Mouse (Mus musculus) heart, postnatal 0 days (tissue): Measurements from ENCODE around the gene Lrig2. TPM values are rescaled to one million over a fixed set of nuclear protein-coding genes. Genes with fewer than 3 reads are reported as not detected.

ENCODE experiments used
- ATAC-seq: fragments of 200-750 bp; cut with Nextera tagmentation; 2 replicates; pipeline ENCODE4 v1.8.0; 2017; ENCODE audit warnings: low read depth, moderate number of reproducible peaks, moderate library complexity; ENCODE audit not compliant: insufficient read depth
- DNase-seq: peaks from one replicate; pipeline ENCODE4 v3.0.0-alpha.2; 2016; ENCODE audit warnings: low spot score
- H3K27ac ChIP-seq: fragments of 300-500 bp; sonication (generic); 2 replicates; pipeline ENCODE4 v1.5.1; 2014; ENCODE audit warnings: low read depth, mild to moderate bottlenecking
- H3K27me3 ChIP-seq: fragments of 300-500 bp; sonication (generic); 2 replicates; pipeline ENCODE4 v1.6.1; 2014; ENCODE audit warnings: low read length, mixed read lengths; ENCODE audit not compliant: control insufficient read depth, insufficient read depth
- H3K36me3 ChIP-seq: fragments of 300-500 bp; sonication (generic); replicated peaks from 2 replicates; pipeline ENCODE4 v1.6.1; 2014; ENCODE audit warnings: low read length, mixed read lengths; ENCODE audit not compliant: control insufficient read depth, insufficient read depth
- H3K4me1 ChIP-seq: fragments of 300-500 bp; sonication (generic); 2 replicates; pipeline ENCODE4 v1.6.1; 2014; ENCODE audit warnings: antibody characterized with exemption; ENCODE audit not compliant: control insufficient read depth, insufficient read depth
- H3K4me2 ChIP-seq: fragments of 300-500 bp; sonication (generic); 2 replicates; pipeline ENCODE4 v1.6.1; 2014; ENCODE audit warnings: low read depth, mild to moderate bottlenecking, low read length, moderate library complexity
- H3K4me3 ChIP-seq: fragments of 300-500 bp; sonication (generic); 2 replicates; pipeline ENCODE4 v1.5.1; 2014; ENCODE audit warnings: low read depth, low read length
- H3K9ac ChIP-seq: fragments of 300-500 bp; sonication (generic); replicated peaks from 2 replicates; pipeline ENCODE4 v1.6.1; 2014; ENCODE audit warnings: low read depth, low read length, mixed read lengths
- H3K9me3 ChIP-seq: fragments of 300-500 bp; sonication (generic); replicated peaks from 2 replicates; pipeline ENCODE4 v1.6.1; 2016; ENCODE audit warnings: low read length; ENCODE audit not compliant: control insufficient read depth
- CTCF ChIP-seq: IDR thresholded peaks from 2 replicates; pipeline ENCODE4 v1.5.1; 2016; ENCODE audit warnings: antibody characterized with exemption, control low read depth, low read depth
- EP300 ChIP-seq: IDR thresholded peaks from 2 replicates; pipeline ENCODE4 v1.6.1; 2016; ENCODE audit warnings: antibody characterized with exemption, low read depth
- WGBS: fragments of 180-500 bp; shearing (Covaris S2); extraction: QIAGEN DNeasy Blood & Tissue Kit; methylation state at CpG from one replicate; pipeline ENCODE4 v1.1.7; 2014; 5-methylcytosine and 5-hydroxymethylcytosine counted together
- polyA plus RNA-seq: library from polyadenylated mRNA; unstranded; fragments of >200 nt; fragmentation: Nextera tagmentation; extraction: Ambion mirVana; gene quantifications from 2 replicates; pipeline ENCODE4 v1.2.1, GENCODE M21; 2015
- total RNA-seq: library from RNA; depleted of rRNA; stranded (reverse); fragments of >200 nt; gene quantifications from 2 replicates; pipeline ENCODE4 v1.2.3, GENCODE M21; 2014; ENCODE audit warnings: low replicate concordance

Lrig2 gene
- total and polyA plus RNA-seq, 2 experiments from 2014 or later: 7.2 to 18.7 TPM

DNA sequence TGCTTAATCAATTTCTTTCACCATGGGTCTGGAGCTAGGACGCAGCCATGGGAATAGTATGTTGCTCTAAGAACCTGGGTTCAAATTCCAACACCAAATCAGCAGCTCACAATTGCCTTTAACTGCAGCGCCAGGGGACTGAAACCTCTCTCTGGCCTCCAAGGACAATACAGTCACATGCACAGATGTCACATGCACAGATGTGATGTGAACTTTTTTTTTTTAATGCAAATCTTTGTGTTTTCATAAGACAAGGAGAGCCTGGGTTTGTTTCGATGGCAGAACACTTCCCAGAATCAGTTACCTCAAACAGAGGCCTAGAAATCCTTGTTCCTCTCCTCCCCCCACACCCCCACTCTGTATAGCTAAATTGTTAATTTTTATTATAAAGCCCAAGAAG, 133.5 kb downstream of the Lrig2 start:
- 90% methylated on average over 3 of the region's 3 CpGs for WGBS
- no peak overlapping the region for H3K4me3 ChIP-seq
- TF ChIP-seq EP300: no peak
- no peak for TF ChIP-seq CTCF
- H3K4me1 ChIP-seq: peaks cover 22% of the 10 kb centered on the region
- H3K27ac ChIP-seq: no peak overlapping the region
- H3K27me3 ChIP-seq: no peaks in the 10 kb centered on the region
- H3K4me2 ChIP-seq: no peak overlapping the region
- no peaks in the 10 kb centered on the region for H3K9me3 ChIP-seq
- DNase-seq (no peak), ATAC-seq (no peak)
- no peak overlapping the region for H3K9ac ChIP-seq
- H3K36me3 ChIP-seq: no peaks in the 10 kb centered on the region

- peaks cover 14% of the 10 kb centered on the region for H3K4me1 ChIP-seq
- ATAC-seq: peak; percentile 62
- no peak overlapping the region for H3K4me2 ChIP-seq
- H3K36me3 ChIP-seq: no peaks in the 10 kb centered on the region
- no peaks in the 10 kb centered on the region for H3K9me3 ChIP-seq
- DNase-seq: peak; percentile 84
- H3K4me3 ChIP-seq: no peak overlapping the region
- 16% methylated on average over 8 of the region's 8 CpGs for WGBS
- H3K27me3 ChIP-seq: no peaks in the 10 kb centered on the region
- H3K27ac ChIP-seq: peak overlapping the region; percentile 88
- TF ChIP-seq CTCF (no peak), EP300 (no peak)
- H3K9ac ChIP-seq: peak overlapping the region; percentile 0; the same call in 1 of the 2 replicates
These were observed 137.8 kb downstream of the Lrig2 start for GRCm38 (mm10) chr3:104373907-104374306.

DNA sequence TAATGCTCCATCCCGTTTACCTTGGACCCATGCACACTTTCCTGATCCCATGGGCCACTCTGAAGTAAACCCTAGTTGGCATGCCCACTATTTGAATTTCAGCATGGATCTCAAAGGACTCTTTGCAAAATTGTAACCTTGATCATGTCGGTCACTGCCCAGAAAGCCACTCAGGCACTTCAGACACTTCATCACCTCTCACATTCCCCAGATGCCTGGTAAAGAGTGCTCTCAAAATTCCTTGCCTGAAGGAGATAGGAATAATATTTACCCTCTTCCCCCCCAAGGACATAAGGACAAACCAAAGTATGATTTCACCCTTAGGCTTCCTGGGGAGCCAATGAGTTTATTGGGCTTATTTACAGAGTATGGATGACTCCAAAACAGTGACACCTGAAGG, 139.3 kb downstream of the Lrig2 start:
- ATAC-seq: peak; percentile 91
- no peak overlapping the region for H3K9ac ChIP-seq
- 30% methylated on average over 2 of the region's 2 CpGs for WGBS

GRCm38 (mm10) chr3:104367912-104368311, 143.8 kb downstream of the Lrig2 start:
- Histone ChIP-seq H3K36me3 (no peaks in the 10 kb centered on the region), H3K4me2 (no peak overlapping the region), H3K9ac (no peak overlapping the region), H3K4me3 (no peak overlapping the region), H3K27me3 (no peaks in the 10 kb centered on the region), H3K4me1 (no peaks in the 10 kb centered on the region), H3K9me3 (no peaks in the 10 kb centered on the region), H3K27ac (no peak overlapping the region)
- no peak for TF ChIP-seq EP300
- no peak for TF ChIP-seq CTCF
- WGBS: 86% methylated on average over 2 of the region's 2 CpGs
- ATAC-seq (no peak), DNase-seq (no peak)

More for the DNA sequence above, 139.3 kb downstream of the Lrig2 start:
- H3K9me3 ChIP-seq: no peaks in the 10 kb centered on the region
- no peak overlapping the region for H3K4me2 ChIP-seq
- H3K27me3 ChIP-seq: no peaks in the 10 kb centered on the region
- DNase-seq: peak; percentile 97
- TF ChIP-seq EP300 (peak; percentile 96), CTCF (no peak)
- peak overlapping the region; percentile 88 for H3K27ac ChIP-seq
- H3K4me3 ChIP-seq: no peak overlapping the region
- H3K36me3 ChIP-seq: no peaks in the 10 kb centered on the region
- H3K4me1 ChIP-seq: peaks cover 14% of the 10 kb centered on the region

DNA sequence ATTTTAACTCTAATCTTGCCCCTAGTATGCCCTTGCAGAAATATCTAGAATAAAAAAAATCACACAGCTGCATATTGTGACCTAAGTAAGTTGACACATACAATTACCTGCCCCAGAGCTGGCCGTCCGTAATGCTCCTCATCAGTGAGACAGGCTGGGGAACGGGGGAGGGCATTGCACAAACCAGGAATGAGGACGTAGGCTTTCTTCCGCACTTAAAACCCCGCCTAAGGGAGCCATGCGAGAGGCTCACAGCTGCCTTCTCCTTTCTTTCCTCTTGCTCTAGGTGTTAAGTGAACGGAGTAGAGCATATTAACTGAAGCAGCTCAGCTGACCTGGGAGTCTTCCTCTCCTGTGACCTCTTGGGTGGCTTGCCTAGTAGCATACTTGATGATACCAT, 149.9 kb downstream of the Lrig2 start:
- DNase-seq (no peak), ATAC-seq (no peak)
- TF ChIP-seq EP300 (no peak), CTCF (no peak)

GRCm38 (mm10) chr3:104360325-104360724, 151.4 kb downstream of the Lrig2 start:
- no peak for TF ChIP-seq EP300
- no peak for TF ChIP-seq CTCF
- no peak overlapping the region for H3K4me3 ChIP-seq
- no peaks in the 10 kb centered on the region for H3K9me3 ChIP-seq
- H3K4me2 ChIP-seq: no peak overlapping the region
- H3K27me3 ChIP-seq: no peaks in the 10 kb centered on the region
- H3K27ac ChIP-seq: peak overlapping the region; percentile 46
- 38% methylated on average over 5 of the region's 5 CpGs for WGBS
- DNase-seq: no peak
- H3K36me3 ChIP-seq: no peaks in the 10 kb centered on the region
- peak; percentile 81 for ATAC-seq
- no peak overlapping the region for H3K9ac ChIP-seq
- H3K4me1 ChIP-seq: peaks cover 12% of the 10 kb centered on the region; the same call in 1 of the 2 replicates

More for the DNA sequence above, 149.9 kb downstream of the Lrig2 start:
- no peak overlapping the region for H3K9ac ChIP-seq
- no peaks in the 10 kb centered on the region for H3K9me3 ChIP-seq
- H3K36me3 ChIP-seq: no peaks in the 10 kb centered on the region
- no peak overlapping the region for H3K4me3 ChIP-seq
- H3K27me3 ChIP-seq: no peaks in the 10 kb centered on the region
- H3K4me2 ChIP-seq: no peak overlapping the region
- H3K4me1 ChIP-seq: peaks cover 12% of the 10 kb centered on the region; the same call in 1 of the 2 replicates
- H3K27ac ChIP-seq: no peak overlapping the region
- 86% methylated on average over 8 of the region's 8 CpGs for whole genome bisulfite sequencing
